In the genomic region with DNA sequence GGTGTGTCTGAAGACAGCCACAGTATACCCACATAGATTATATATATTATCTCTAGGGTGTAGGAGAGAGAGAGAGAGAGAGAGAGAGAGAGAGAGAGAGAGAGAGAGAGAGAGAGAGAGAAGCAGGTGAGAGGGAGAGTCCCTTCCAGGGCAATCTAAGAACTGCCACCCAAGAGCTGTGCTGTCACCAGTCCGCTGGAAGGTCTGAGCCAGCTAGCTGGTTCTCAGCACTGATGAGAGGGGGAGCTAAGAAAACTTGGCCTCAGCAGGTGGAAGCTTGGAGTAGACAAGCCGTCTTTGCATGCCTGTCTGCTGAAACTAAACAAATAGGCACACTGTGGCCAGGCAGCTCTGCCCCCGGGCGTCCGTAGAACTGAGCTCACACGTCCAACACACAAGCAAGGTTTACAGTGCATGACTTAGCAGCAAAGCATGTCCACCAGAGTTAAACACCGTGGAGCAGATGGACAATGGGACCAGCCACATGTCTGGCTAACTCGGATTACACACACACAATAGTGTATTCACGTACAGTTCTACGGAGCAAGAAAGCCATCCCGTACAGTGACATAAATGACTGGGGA, we compare ENCODE assay signal across 15 mouse cellular contexts. TPM values are rescaled to one million over a fixed set of nuclear protein-coding genes. Genes with fewer than 3 reads are reported as not detected.
DNase-seq lines count a peak whose midpoint lies in the region; ATAC-seq and TF ChIP-seq lines count a peak whose summit lies in the region.
"Had no signal": no experiment of that assay in that cellular context is flagged by ENCODE, and none has a peak within 500 bp of the region (broad histone marks: within the 10 kb centered on the region; RNA-seq: fewer than 3 reads in every experiment).

No protein-coding gene starts in this region.

- peaks cover 29% of the 10 kb centered on the region for H3K36me3 ChIP-seq in forebrain, embryonic 13.5 days (ENCODE audit: poor library complexity, severe bottlenecking)
- peaks cover 13% of the 10 kb centered on the region for H3K36me3 ChIP-seq in forebrain, postnatal 0 days (ENCODE audit: insufficient read depth)

- peak; percentile 55 for ATAC-seq in forebrain, embryonic 13.5 days
- ATAC-seq in forebrain, postnatal 0 days = no peak
- ATAC-seq: intestine, embryonic 15.5 days had no signal

- H3K4me3 ChIP-seq in forebrain, embryonic 13.5 days = no peak overlapping the region
- H3K4me3 ChIP-seq in forebrain, postnatal 0 days (ENCODE audit: low read depth, low read length) = no peak overlapping the region
- H3K4me3 ChIP-seq: intestine, embryonic 15.5 days had no signal

- H3K4me1 ChIP-seq in forebrain, embryonic 13.5 days = peaks cover 4% of the 10 kb centered on the region; the same call in 1 of the 2 replicates
- no peaks in the 10 kb centered on the region for H3K4me1 ChIP-seq in forebrain, postnatal 0 days (ENCODE audit: insufficient read depth)
- H3K4me1 ChIP-seq: intestine, embryonic 15.5 days had no signal

- 59% methylated on average over 11 of the region's 11 CpGs for WGBS in forebrain, embryonic 13.5 days
- WGBS in forebrain, postnatal 0 days = 40% methylated on average over 11 of the region's 11 CpGs

- H3K27ac ChIP-seq in forebrain, embryonic 13.5 days = peak overlapping the region; percentile 35; the same call in 1 of the 2 replicates
- H3K27ac ChIP-seq in forebrain, postnatal 0 days (ENCODE audit: low read depth, low read length) = no peak overlapping the region
- H3K27ac ChIP-seq: intestine, embryonic 15.5 days had no signal

- no peak for TF ChIP-seq CTCF in forebrain, postnatal 0 days (IDR thresholded peaks at IDR 0.05; ENCODE audit: low read depth)

- no peak overlapping the region for H3K4me2 ChIP-seq in forebrain, embryonic 13.5 days
- no peak overlapping the region for H3K4me2 ChIP-seq in forebrain, postnatal 0 days (ENCODE audit: low read depth)
- H3K4me2 ChIP-seq: intestine, embryonic 15.5 days had no signal

- no peak for DNase-seq in forebrain, postnatal 0 days
- DNase-seq in kidney, postnatal 14 days = peak; percentile 18
- DNase-seq in kidney, adult 18-20 months = no peak
- peak; percentile 34 for DNase-seq in urinary bladder, postnatal 14 days (ENCODE audit: low spot score)
- no peak for DNase-seq in urinary bladder, postnatal 25 days (ENCODE audit: low spot score)
- DNase-seq in cerebellum, postnatal 25 days = no peak
- DNase-seq in urinary bladder, postnatal 4 days (ENCODE audit: low spot score in 2 of 2) = no peak
- DNase-seq: adrenal gland, adult 8-10 months; cerebellum, adult 9-11 months; gastrocnemius, postnatal 14 days; heart, postnatal 14 days; left cerebral cortex, postnatal 4 days; lung, adult 2 months had no signal

- H3K27me3 ChIP-seq in forebrain, embryonic 13.5 days = no peaks in the 10 kb centered on the region
- no peaks in the 10 kb centered on the region for H3K27me3 ChIP-seq in forebrain, postnatal 0 days (ENCODE audit: insufficient read depth, low read length)
- H3K27me3 ChIP-seq: intestine, embryonic 15.5 days had no signal

- H3K9me3 ChIP-seq in forebrain, embryonic 13.5 days (replicated peaks) = 0 out of 2 replicates have a peak, but pooled peaks cover 2% of the 10 kb centered on the region
- no peaks in the 10 kb centered on the region for H3K9me3 ChIP-seq in forebrain, postnatal 0 days (ENCODE audit: low read length)
- H3K9me3 ChIP-seq: intestine, embryonic 15.5 days had no signal

- no peak overlapping the region for H3K9ac ChIP-seq in forebrain, embryonic 13.5 days
- H3K9ac ChIP-seq in forebrain, postnatal 0 days = no peak overlapping the region
- H3K9ac ChIP-seq: intestine, embryonic 15.5 days had no signal

RNA-seq across cellular contexts. Expression of a gene that starts 35.3 kb away (rescaled TPM):
- 0.84 and 1.0 TPM in 2 replicates for polyA plus RNA-seq in forebrain, embryonic 13.5 days (2015; fragmentation: Nextera tagmentation; extraction: Ambion mirVana)
- total RNA-seq in forebrain, postnatal 0 days (2014; rRNA removed) = 1.8 TPM in 2 replicates
- 0.63 and 1.1 TPM in 2 replicates for polyA plus RNA-seq in forebrain, postnatal 0 days (2015; fragmentation: Nextera tagmentation; extraction: Ambion mirVana)

Comparison
In these comparisons a context has a peak if more than half of its experiments do, and no peak if none do; other contexts are left out.
1. DNase-seq: peak in kidney, postnatal 14 days (single experiment) and urinary bladder, postnatal 14 days (single experiment); none in forebrain, postnatal 0 days (single experiment), kidney, adult 18-20 months (single experiment), urinary bladder, postnatal 25 days (single experiment), cerebellum, postnatal 25 days (0 of 2) and urinary bladder, postnatal 4 days (0 of 2).